Comparison of ENCODE assay signal across 8 mouse cellular contexts in the genomic region with DNA sequence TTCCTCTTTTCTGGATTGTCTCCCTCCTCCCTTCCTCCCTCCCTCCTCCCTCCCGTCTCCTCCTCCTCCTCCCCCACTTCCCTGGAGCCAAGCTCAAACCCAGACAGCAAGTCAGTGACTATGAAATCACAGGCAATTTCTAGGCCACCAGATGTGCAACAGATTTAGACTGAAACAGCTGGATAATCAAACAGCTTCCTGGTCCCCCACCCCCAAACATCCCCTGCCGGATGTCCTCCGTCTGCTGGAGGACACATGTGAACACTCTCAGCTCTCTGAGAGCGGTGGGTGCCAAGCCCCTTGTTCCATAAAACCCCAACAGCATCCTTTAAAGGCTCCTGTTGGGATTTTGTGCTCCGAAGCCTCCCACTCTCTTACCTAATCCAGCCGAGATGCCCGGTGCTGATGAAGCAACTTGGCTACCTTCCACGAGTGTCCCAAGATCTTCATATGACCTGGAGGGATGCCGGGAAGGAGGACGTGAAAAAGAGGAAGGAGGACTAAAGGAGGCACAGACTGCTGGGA. TPM values are rescaled to one million over a fixed set of nuclear protein-coding genes. Genes with fewer than 3 reads are reported as not detected.
DNase-seq lines count a peak whose midpoint lies in the region; ATAC-seq lines count a peak whose summit lies in the region.

No protein-coding gene starts in this region.

- WGBS in stomach, embryonic 14.5 days = 29% methylated on average over 10 of the region's 10 CpGs

- H3K27ac ChIP-seq in stomach, embryonic 14.5 days (ENCODE audit: low read length) = peak overlapping the region; percentile 87

- no peaks in the 10 kb centered on the region for H3K36me3 ChIP-seq in stomach, embryonic 14.5 days (ENCODE audit: control insufficient read depth, insufficient read depth, low read length)

- H3K9me3 ChIP-seq in stomach, embryonic 14.5 days (ENCODE audit: control insufficient read depth, low read depth, low read length) = no peaks in the 10 kb centered on the region

- no peak overlapping the region for H3K4me3 ChIP-seq in stomach, embryonic 14.5 days (ENCODE audit: low read depth, low read length)

- no peaks in the 10 kb centered on the region for H3K27me3 ChIP-seq in stomach, embryonic 14.5 days (ENCODE audit: control insufficient read depth, insufficient read depth, low read length)

- peak overlapping the region; percentile 39 for H3K4me2 ChIP-seq in stomach, embryonic 14.5 days (replicated peaks; ENCODE audit: low read depth, low read length)

- H3K4me1 ChIP-seq in stomach, embryonic 14.5 days (ENCODE audit: control insufficient read depth, insufficient read depth, low read length) = peaks cover 7% of the 10 kb centered on the region; the same call in 1 of the 2 replicates

- DNase-seq in adrenal gland, postnatal 14 days = peak; percentile 73
- DNase-seq in adrenal gland, adult 18-20 months (ENCODE audit: low spot score in 2 of 2) = no peak
- DNase-seq in MN1 (ENCODE audit: low spot score) = peak; percentile 71
- peak; percentile 42 to 69 for DNase-seq in gastrocnemius, postnatal 4 days (ENCODE audit: low spot score in 2 of 2)
- DNase-seq in induced T-regulatory cell, adult 2 months (ENCODE audit: low read depth) = peak; percentile 68
- DNase-seq in lung, adult 18-20 months = peak; percentile 79 to 81
- DNase-seq in right cerebral cortex, postnatal 4 days = no peak

- peak; percentile 56; the same call in 1 of the 2 replicates for ATAC-seq in stomach, embryonic 14.5 days (ENCODE audit: insufficient number of reproducible peaks, insufficient read depth, low FRiP score, low read depth)

- H3K9ac ChIP-seq in stomach, embryonic 14.5 days (replicated peaks; ENCODE audit: low read depth, low read length) = no peak overlapping the region

RNA-seq across cellular contexts. Expression of a gene that starts 5.5 kb away (rescaled TPM):
- total RNA-seq in adrenal gland, postnatal 14 days (2021) = not detected in 2 replicates
- total RNA-seq in adrenal gland, adult 18-20 months (2021) = under 1 TPM in 1 of 2 experiments, not detected in 1; 0.13 TPM
- under 1 TPM; 0.44 to 0.80 TPM for total RNA-seq in gastrocnemius, postnatal 4 days (2021)
- not detected in 2 replicates for polyA plus RNA-seq in stomach, embryonic 14.5 days (2014; fragmentation: Nextera tagmentation; extraction: Ambion mirVana)

RNA-seq across cellular contexts. Expression of a gene that starts 12.0 kb away (rescaled TPM):
- 155 and 191 TPM in 2 replicates for total RNA-seq in adrenal gland, postnatal 14 days (2021)
- 100 to 1,000 TPM; 142 to 147 TPM for total RNA-seq in adrenal gland, adult 18-20 months (2021)
- total RNA-seq in gastrocnemius, postnatal 4 days (2021) = 100 to 1,000 TPM; 134 to 152 TPM
- 221 and 234 TPM in 2 replicates for polyA plus RNA-seq in stomach, embryonic 14.5 days (2014; fragmentation: Nextera tagmentation; extraction: Ambion mirVana)

RNA-seq across cellular contexts. Expression of a gene that starts 45.4 kb away (rescaled TPM):
- not detected in 2 replicates for total RNA-seq in adrenal gland, postnatal 14 days (2021)
- not detected for total RNA-seq in adrenal gland, adult 18-20 months (2021)
- total RNA-seq in gastrocnemius, postnatal 4 days (2021) = 100 to 1,000 TPM; 652 to 792 TPM
- 1.7 and 2.3 TPM in 2 replicates for polyA plus RNA-seq in stomach, embryonic 14.5 days (2014; fragmentation: Nextera tagmentation; extraction: Ambion mirVana)

Comparison
In these comparisons a context has a peak if more than half of its experiments do, and no peak if none do; other contexts are left out.
1. DNase-seq: peak in adrenal gland, postnatal 14 days (single experiment), MN1 (single experiment), gastrocnemius, postnatal 4 days (2 of 2), induced T-regulatory cell, adult 2 months (single experiment) and lung, adult 18-20 months (2 of 2); none in adrenal gland, adult 18-20 months (0 of 2) and right cerebral cortex, postnatal 4 days (single experiment).
2. RNA of a gene that starts 45.4 kb away (total RNA-seq): 652 to 792 TPM in gastrocnemius, postnatal 4 days; not detected in adrenal gland, postnatal 14 days and not detected in adrenal gland, adult 18-20 months; every median in the first group is over 100 times any median in the second.